Mouse (Mus musculus) midbrain, postnatal 0 days (tissue): Measurements from ENCODE around the gene Pla2g7. TPM values are rescaled to one million over a fixed set of nuclear protein-coding genes. Genes with fewer than 3 reads are reported as not detected.

Source experiments
- ATAC-seq: fragments of 200-750 bp; cut with Nextera tagmentation; 2 replicates; pipeline ENCODE4 v1.8.0; 2017; ENCODE audit warnings: moderate number of reproducible peaks, mild to moderate bottlenecking, moderate TSS enrichment, moderate library complexity; ENCODE audit not compliant: low FRiP score
- DNase-seq: peaks from one replicate; pipeline ENCODE4 v3.0.0-alpha.2; 2015; ENCODE audit warnings: low spot score
- H3K27ac ChIP-seq: fragments of 300-500 bp; sonication (generic); 2 replicates; pipeline ENCODE4 v1.5.1; 2014; ENCODE audit warnings: low read depth, mild to moderate bottlenecking, low read length, mixed read lengths
- H3K27me3 ChIP-seq: fragments of 300-500 bp; sonication (generic); 2 replicates; pipeline ENCODE4 v1.6.1; 2014; ENCODE audit warnings: low read length, control low read depth, mixed read lengths; ENCODE audit not compliant: insufficient read depth
- H3K36me3 ChIP-seq: fragments of 300-500 bp; sonication (generic); 2 replicates; pipeline ENCODE4 v1.6.1; 2014; ENCODE audit warnings: low read length, control low read depth, mixed read lengths; ENCODE audit not compliant: insufficient read depth
- H3K4me1 ChIP-seq: fragments of 300-500 bp; sonication (generic); 2 replicates; pipeline ENCODE4 v1.6.1; 2014; ENCODE audit warnings: mild to moderate bottlenecking, control low read depth, antibody characterized with exemption, low read length, mixed read lengths; ENCODE audit not compliant: insufficient read depth
- H3K4me2 ChIP-seq: fragments of 300-500 bp; sonication (generic); 2 replicates; pipeline ENCODE4 v1.6.1; 2014; ENCODE audit warnings: low read depth, mild to moderate bottlenecking, low read length, mixed read lengths; ENCODE audit not compliant: poor library complexity, severe bottlenecking
- H3K4me3 ChIP-seq: fragments of 300-500 bp; sonication (generic); 2 replicates; pipeline ENCODE4 v1.5.1; 2014; ENCODE audit warnings: low read depth, mild to moderate bottlenecking, low read length, moderate library complexity
- H3K9ac ChIP-seq: fragments of 300-500 bp; sonication (generic); replicated peaks from 2 replicates; pipeline ENCODE4 v1.6.1; 2014; ENCODE audit warnings: mild to moderate bottlenecking, low read length, moderate library complexity, mixed read lengths; ENCODE audit not compliant: poor library complexity, severe bottlenecking
- H3K9me3 ChIP-seq: fragments of 300-500 bp; sonication (generic); 2 replicates; pipeline ENCODE4 v1.6.1; 2016; ENCODE audit warnings: low read length, control low read depth
- CTCF ChIP-seq: IDR thresholded peaks from 2 replicates; pipeline ENCODE4 v1.5.1; 2016; ENCODE audit warnings: antibody characterized with exemption, mild to moderate bottlenecking
- WGBS: fragments of 180-500 bp; shearing (Covaris S2); extraction: QIAGEN DNeasy Blood & Tissue Kit; methylation state at CpG from one replicate; pipeline ENCODE4 v1.1.7; 2014; 5-methylcytosine and 5-hydroxymethylcytosine counted together
- polyA plus RNA-seq: library from polyadenylated mRNA; unstranded; fragments of >200 nt; fragmentation: Nextera tagmentation; extraction: Ambion mirVana; gene quantifications from 2 replicates; pipeline ENCODE4 v1.2.1, GENCODE M21; 2015
- total RNA-seq: library from RNA; depleted of rRNA; stranded (reverse); fragments of >200 nt; gene quantifications from 2 replicates; pipeline ENCODE4 v1.2.3, GENCODE M21; 2014

Pla2g7 gene
- total and polyA plus RNA-seq, 2 experiments from 2014 or later: 49.7 to 93.9 TPM

DNA sequence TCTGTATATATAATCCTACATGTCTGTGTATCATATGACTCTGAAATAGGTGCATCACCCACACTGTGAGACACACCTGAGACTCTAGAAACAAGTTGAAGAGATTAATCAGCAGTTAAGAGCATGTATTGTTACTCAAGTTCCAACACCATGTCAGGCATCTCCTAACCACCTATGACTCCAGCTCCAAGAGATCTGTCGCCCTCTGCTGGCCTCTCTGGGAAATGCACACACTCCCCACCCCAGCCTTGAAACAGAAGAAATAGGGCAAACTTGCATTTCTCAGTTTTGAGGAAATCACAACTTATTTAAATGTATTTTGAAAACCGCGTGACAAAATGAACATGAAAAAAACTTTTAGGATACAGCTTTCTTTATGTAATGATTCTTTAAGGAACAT, 38.8 kb downstream of the Pla2g7 start:
- DNase-seq: peak; percentile 53
- no peaks in the 10 kb centered on the region for H3K9me3 ChIP-seq
- ATAC-seq: no peak
- H3K4me2 ChIP-seq: no peak overlapping the region
- no peak overlapping the region for H3K27ac ChIP-seq
- no peaks in the 10 kb centered on the region for H3K36me3 ChIP-seq
- H3K4me3 ChIP-seq: no peak overlapping the region
- H3K27me3 ChIP-seq: no peaks in the 10 kb centered on the region
- H3K9ac ChIP-seq: no peak overlapping the region
- no peaks in the 10 kb centered on the region for H3K4me1 ChIP-seq
- 16% methylated on average over 3 of the region's 3 CpGs for WGBS
- peak; percentile 82 for TF ChIP-seq CTCF

GRCm38 (mm10) chr17:43611586-43611985, 43.7 kb downstream of the Pla2g7 start:
- no peaks in the 10 kb centered on the region for H3K4me1 ChIP-seq
- no peaks in the 10 kb centered on the region for H3K27me3 ChIP-seq
- H3K27ac ChIP-seq: no peak overlapping the region
- no peaks in the 10 kb centered on the region for H3K36me3 ChIP-seq
- no peak overlapping the region for H3K4me3 ChIP-seq
- no peaks in the 10 kb centered on the region for H3K9me3 ChIP-seq
- DNase-seq: peak; percentile 89
- no peak overlapping the region for H3K9ac ChIP-seq
- peak; percentile 59 for ATAC-seq
- H3K4me2 ChIP-seq: no peak overlapping the region
- peak; percentile 95 for TF ChIP-seq CTCF
- WGBS: 19% methylated on average over 7 of the region's 7 CpGs

DNA sequence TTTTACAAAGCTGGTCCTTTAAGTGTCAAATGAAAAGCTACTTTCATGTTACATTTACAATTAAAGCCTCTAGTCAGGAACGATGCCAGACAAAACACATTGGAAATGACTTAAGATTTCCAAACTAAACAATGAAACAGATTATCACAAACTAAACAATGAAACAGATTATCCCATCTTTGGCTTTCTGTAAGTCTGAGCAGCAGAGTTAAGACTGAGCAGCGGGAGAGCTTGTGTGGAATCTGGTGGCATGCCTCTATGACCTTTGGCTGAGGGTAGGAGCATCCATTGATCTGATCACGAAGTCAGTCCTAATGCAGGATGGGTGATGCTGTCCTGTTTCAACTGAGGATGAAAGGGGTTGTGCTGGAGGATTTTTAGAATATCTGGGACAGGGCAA, 44.3 kb downstream of the Pla2g7 start:
- Histone ChIP-seq H3K4me1 (no peaks in the 10 kb centered on the region), H3K9me3 (no peaks in the 10 kb centered on the region), H3K27ac (no peak overlapping the region), H3K36me3 (no peaks in the 10 kb centered on the region), H3K27me3 (no peaks in the 10 kb centered on the region), H3K4me3 (no peak overlapping the region), H3K4me2 (no peak overlapping the region), H3K9ac (no peak overlapping the region)
- ATAC-seq (no peak), DNase-seq (no peak)
- TF ChIP-seq CTCF: no peak
- WGBS: 42% methylated on average over 3 of the region's 3 CpGs

DNA sequence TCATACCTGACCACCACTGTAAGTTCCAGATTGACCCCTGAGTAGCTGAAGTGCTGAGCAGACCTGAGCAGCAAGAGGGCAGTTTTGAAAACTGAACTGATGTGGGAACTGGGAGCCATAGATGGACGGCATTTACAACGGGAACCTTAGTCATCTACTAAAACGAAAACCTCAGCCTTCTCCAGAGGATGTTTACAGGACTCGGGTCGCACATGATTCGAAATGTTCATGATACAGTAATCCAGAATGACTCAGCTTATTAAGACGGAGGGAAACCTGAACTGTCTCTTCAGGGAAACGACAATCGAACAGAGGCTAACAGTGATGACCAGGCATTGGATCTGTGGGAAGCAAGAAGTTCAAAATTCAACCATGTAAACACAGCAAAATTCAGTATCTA, 51.3 kb downstream of the Pla2g7 start:
- WGBS: 91% methylated on average over 9 of the region's 9 CpGs

GRCm38 (mm10) chr17:43622076-43622475, 54.2 kb downstream of the Pla2g7 start:
- Histone ChIP-seq H3K36me3 (no peaks in the 10 kb centered on the region), H3K27ac (no peak overlapping the region), H3K9me3 (peaks cover 3% of the 10 kb centered on the region; the same call in 1 of the 2 replicates), H3K4me1 (no peaks in the 10 kb centered on the region), H3K9ac (no peak overlapping the region), H3K27me3 (no peaks in the 10 kb centered on the region), H3K4me2 (no peak overlapping the region), H3K4me3 (no peak overlapping the region)
- DNase-seq: no peak
- 93% methylated on average over 10 of the region's 10 CpGs for WGBS
- no peak for TF ChIP-seq CTCF
- ATAC-seq: no peak

More for the DNA sequence above, 51.3 kb downstream of the Pla2g7 start:
- no peaks in the 10 kb centered on the region for H3K4me1 ChIP-seq
- no peak for DNase-seq
- no peak for TF ChIP-seq CTCF
- no peak for ATAC-seq
- H3K27me3 ChIP-seq: no peaks in the 10 kb centered on the region
- no peak overlapping the region for H3K9ac ChIP-seq
- H3K4me2 ChIP-seq: no peak overlapping the region
- 0 out of 2 replicates have a peak, but pooled peaks cover 3% of the 10 kb centered on the region for H3K9me3 ChIP-seq
- H3K4me3 ChIP-seq: no peak overlapping the region
- H3K27ac ChIP-seq: no peak overlapping the region
- H3K36me3 ChIP-seq: no peaks in the 10 kb centered on the region

- Histone ChIP-seq H3K9me3 (no peaks in the 10 kb centered on the region; the same call in 1 of the 2 replicates), H3K27ac (no peak overlapping the region), H3K9ac (no peak overlapping the region), H3K36me3 (no peaks in the 10 kb centered on the region), H3K4me1 (0 out of 2 replicates have a peak, but pooled peaks cover 6% of the 10 kb centered on the region), H3K27me3 (peaks cover 17% of the 10 kb centered on the region), H3K4me3 (no peak overlapping the region), H3K4me2 (no peak overlapping the region)
- 96% methylated on average over 10 of the region's 10 CpGs for WGBS
- DNase-seq (no peak), ATAC-seq (no peak)
- no peak for TF ChIP-seq CTCF
Measured at GRCm38 (mm10) chr17:43628246-43628645, 60.3 kb downstream of the Pla2g7 start.
